Mouse (Mus musculus): ENCODE results near the gene Polr2e. TPM values are rescaled to one million over a fixed set of nuclear protein-coding genes. Genes with fewer than 3 reads are reported as not detected.
"Not testable (repeated sequence)": the region's sequence is repeated elsewhere in the genome, so short reads cannot be mapped to it uniquely, and the experiment has no call there.

Polr2e gene
- total RNA-seq, 4 experiments from 2014 or later: 38.3 to 47.6 (median 39.7) TPM

DNA sequence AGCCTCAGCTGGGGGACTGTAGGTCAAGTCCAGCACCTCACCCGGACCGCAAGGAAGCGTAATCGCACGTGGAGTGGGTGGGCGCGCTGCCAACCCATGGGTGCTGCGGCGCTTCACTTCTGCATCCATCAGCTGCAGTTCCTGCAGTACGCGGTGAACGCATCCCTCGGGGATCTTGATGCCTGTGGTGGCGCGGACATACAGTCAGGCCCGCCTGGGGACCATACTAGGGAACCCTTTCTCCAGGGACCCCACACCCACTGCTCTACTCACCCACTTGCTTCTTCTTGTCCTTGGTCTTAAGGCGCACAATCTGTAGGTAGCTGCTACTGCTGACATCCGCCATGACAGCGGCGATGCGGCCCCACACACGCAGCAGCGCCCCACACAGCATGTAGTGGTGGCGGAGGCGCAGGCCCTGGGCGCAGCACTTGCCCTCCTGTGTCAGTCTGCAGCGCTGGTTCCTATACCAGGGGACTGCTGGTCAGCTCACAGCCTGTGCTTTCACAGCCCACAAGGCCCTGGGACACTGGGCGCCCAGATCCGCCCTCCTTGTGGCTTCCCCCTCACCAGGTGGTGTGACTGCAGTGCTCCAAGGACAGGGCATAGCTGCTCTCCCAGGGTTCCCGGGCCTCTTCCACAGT, 18.2 kb upstream of the Polr2e start:
- DNase-seq (ENCODE audit: low spot score in 2 of 2): no peak

- DNase-seq (ENCODE audit: low spot score in 2 of 2): no peak
Observed at GRCm38 (mm10) chr10:80056976-80057682, 17.5 kb upstream of the Polr2e start.

GRCm38 (mm10) chr10:80056506-80056905, 16.9 kb upstream of the Polr2e start:
- DNase-seq (ENCODE audit: low spot score in 2 of 2): no peak

DNA sequence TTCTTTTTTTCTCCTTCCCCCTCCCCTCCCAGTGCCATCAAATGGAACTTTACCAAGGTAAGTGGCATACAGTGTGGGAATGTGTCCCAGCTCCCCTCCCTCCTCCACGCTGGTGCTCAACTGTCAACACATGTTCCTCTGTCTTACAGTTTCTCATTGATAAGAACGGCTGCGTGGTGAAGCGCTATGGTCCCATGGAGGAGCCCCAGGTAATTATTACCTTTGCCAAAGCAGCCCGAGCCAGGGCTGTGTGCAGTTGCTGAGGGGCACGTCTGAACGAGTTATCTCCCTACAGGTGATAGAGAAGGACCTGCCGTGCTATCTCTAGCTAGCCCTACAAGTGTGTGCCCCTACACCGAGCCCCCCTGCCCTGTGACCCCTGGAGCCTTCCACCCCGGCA, 16.3 kb upstream of the Polr2e start:
- DNase-seq (ENCODE audit: low spot score in 2 of 2): no peak

- DNase-seq (ENCODE audit: low spot score in 2 of 2): no peak
Observed at GRCm38 (mm10) chr10:80055364-80055763, 15.8 kb upstream of the Polr2e start.

- not testable (repeated sequence) for DNase-seq (ENCODE audit: low spot score in 2 of 2)
Observed at GRCm38 (mm10) chr10:80054911-80055310, 15.3 kb upstream of the Polr2e start.

DNA sequence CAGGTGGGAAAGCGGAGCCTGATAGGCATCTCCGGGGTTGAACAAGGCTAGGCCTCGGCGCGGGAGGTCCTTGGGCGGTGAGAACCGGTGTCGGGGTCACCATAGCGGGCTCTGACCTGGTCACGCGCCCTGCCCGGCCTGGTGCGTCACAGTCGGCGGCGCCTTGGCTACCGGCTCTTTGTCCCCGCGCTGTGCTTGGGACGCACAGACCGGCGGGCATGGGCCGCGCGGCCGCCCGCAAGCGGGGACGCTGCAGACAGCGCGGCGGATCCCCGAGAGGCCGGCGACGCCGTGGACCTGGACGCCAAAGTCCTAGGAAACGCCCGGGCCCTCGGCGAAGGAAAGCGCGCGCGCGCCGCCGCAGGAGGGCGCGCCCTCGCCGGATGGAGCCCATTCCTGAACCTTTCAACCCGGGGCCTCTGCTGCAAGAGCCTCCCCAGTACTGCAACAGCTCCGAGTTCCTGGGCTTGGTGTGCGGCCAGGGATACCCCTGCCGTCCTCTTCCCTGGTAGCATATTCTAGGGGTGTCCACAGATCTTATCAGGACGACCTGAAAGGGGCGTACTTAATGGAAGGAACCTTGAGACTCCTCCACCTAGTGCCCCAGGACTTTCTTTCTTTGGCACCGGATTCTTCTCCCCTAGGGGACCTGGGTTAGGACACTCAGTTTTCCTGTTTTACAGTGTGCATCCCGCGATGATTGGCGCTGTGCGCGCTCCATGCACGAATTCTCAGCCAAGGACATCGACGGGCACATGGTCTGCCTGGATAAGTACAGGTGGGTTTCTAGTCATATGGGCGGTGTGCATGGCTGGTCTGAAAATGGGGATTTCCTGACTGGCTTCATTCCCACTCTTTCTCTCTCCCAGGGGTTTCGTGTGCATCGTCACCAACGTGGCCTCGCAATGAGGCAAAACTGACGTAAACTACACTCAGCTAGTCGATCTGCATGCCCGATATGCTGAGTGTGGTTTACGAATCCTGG, 14.5 kb upstream of the Polr2e start:
- peak; percentile 46 to 55 for DNase-seq (ENCODE audit: low spot score in 2 of 2)

GRCm38 (mm10) chr10:80053259-80053780, 13.7 kb upstream of the Polr2e start:
- DNase-seq (ENCODE audit: low spot score in 2 of 2): peak; percentile 99 to 100

- DNase-seq (ENCODE audit: low spot score in 2 of 2): no peak
Observed at GRCm38 (mm10) chr10:80052374-80052764, 12.8 kb upstream of the Polr2e start.

DNA sequence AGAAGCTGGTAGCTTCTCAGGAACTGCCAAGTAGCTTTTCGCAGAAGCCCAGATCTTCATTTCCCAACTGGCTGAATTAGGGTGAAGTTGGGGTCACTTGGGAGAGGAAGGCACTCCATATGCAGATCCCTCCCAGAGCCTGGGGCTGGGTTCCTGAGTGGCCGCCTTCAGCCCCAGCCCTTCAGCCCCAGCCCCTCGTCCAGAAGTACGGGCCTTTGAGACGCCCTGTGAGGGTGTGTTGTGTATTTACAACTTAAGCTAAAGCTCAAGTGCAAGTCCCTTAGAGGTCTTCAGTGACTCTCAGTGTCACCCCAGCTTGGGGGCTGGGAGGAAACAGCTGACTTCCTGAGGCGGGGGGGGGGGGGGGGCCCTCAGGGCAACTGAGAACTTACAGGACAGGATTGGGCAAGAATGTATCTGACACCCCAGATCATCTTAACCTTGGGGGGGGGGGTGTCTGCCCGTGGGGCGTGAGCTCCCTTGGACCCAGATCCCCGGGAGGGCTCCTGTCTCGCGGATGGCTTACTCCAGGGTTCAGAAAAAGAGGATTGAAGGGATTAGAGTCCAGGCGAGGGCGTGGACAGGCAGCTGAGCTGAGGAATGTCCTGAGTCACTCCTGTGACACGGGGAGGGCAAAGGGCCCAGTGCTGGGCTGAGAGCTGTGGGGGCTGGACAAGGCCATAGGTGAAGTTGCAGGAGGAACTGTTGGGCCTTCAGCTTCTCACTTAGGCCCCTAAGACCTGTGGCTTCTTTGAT, 12.2 kb upstream of the Polr2e start:
- peak; percentile 55 to 66 for DNase-seq (ENCODE audit: low spot score in 2 of 2)

GRCm38 (mm10) chr10:80050885-80051617, 11.5 kb upstream of the Polr2e start:
- no peak for DNase-seq (ENCODE audit: low spot score in 2 of 2)

- no peak for DNase-seq (ENCODE audit: low spot score in 2 of 2)
Observed at GRCm38 (mm10) chr10:80050244-80050643, 10.6 kb upstream of the Polr2e start.

DNA sequence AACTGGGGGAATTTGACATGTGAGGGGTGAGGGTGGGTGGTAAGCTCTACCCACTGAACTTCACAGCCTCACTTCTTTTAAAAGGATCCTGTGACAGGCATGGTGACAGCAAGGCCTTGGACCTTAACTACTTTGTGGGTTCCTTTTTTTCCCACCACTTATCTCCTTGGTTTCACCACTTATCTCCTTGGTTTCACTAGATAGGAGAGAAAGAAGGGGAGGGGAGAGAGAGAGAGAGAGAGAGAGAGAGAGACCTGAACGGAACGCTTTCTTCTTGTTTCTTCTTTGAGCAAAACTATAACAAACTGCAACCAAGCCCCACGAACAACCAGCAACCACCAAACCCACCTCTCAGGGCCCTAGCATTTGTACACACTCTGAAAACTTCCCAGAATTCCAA, 9.2 kb upstream of the Polr2e start:
- no peak for DNase-seq (ENCODE audit: low spot score in 2 of 2)

DNA sequence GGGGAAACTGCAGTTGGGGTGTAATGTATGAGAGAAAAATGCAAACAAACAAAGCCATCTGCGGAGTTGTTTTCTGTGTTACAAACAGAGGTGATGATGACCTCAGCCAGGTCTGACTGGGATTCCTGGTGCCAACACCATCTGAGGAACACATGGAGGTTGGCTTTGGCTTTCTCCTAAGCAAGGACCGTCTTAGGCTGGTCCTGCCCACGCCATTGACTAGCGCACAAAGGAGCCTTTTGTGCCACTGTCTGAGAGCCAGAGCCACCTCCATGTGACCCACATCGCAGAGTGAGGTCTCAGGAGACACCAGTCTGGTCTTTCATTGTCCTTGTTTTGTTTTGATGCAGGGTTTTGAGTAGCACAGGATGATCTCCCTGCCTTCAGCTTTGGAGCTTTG, 8.8 kb upstream of the Polr2e start:
- DNase-seq (ENCODE audit: low spot score in 2 of 2): no peak

GRCm38 (mm10) chr10:80047041-80047565, 7.5 kb upstream of the Polr2e start, which contains the start of gene Gpx4:
TSS of gene Gpx4 (plus strand) at chr10:80047166.
- DNase-seq (ENCODE audit: low spot score in 2 of 2): no peak

DNA sequence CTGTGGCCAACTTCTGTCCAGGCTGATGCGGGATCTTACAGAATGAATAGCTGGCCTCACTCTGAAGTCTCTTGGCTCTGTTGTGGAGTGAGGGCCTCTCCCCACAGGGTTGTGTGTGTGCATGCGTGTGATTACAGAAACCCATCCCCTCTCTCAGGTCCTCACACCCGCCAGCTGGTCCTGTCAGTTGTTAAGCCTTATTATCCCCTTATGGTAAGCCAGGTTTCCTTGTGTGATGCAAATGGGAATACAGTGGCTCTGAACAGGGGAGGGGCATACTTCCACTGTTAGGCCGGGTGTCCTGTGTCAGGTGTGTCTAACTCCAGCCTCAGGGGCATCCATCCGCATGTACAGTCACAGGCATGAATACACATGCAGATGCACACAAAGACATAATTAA, 6.2 kb upstream of the Polr2e start:
- DNase-seq (ENCODE audit: low spot score in 2 of 2): no peak

GRCm38 (mm10) chr10:80045364-80045763, 5.8 kb upstream of the Polr2e start:
- not testable (repeated sequence) for DNase-seq (ENCODE audit: low spot score in 2 of 2)

DNA sequence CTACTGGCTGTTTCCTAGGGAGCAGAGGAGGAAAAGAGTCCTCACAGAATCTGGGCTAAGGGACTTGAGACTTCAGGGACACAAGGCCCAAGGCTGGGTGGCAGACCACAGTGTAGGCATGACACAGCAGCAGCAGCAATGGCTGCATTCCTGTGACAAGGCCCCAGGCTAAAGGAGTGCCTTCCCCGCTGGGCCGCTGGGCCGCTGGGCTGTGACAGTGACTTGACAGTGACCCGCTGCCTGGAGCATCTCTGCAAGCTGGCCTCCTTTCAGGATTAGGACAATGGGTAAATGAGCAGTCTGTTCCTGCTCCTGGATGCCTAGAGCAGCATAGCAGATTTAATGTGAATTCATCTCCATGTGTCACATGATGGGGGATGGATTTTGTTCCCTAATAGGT, 4.5 kb upstream of the Polr2e start:
- no peak for DNase-seq (ENCODE audit: low spot score in 2 of 2)

GRCm38 (mm10) chr10:80041409-80042060, 1.9 kb upstream of the Polr2e start:
- not testable (repeated sequence) for DNase-seq (ENCODE audit: low spot score in 2 of 2)

Measured in gastrocnemius, adult 8-10 months (tissue).